8 mouse cellular contexts compared by ENCODE assay signal in genomic region chr9:123367636-123368035, GRCm38 (mm10). TPM values are rescaled to one million over a fixed set of nuclear protein-coding genes. Genes with fewer than 3 reads are reported as not detected.
DNase-seq lines count a peak whose midpoint lies in the region; ATAC-seq and TF ChIP-seq lines count a peak whose summit lies in the region.

No protein-coding gene starts in this region.

- H3K27ac ChIP-seq in kidney, postnatal 0 days, result no peak overlapping the region
- H3K27ac ChIP-seq in embryonic facial prominence, embryonic 10.5 days (replicated peaks), result peak overlapping the region; percentile 86
- no peak overlapping the region for H3K27ac ChIP-seq in limb, embryonic 10.5 days
- peak overlapping the region; percentile 90; the same call in 1 of the 2 replicates for H3K27ac ChIP-seq in neural tube, embryonic 13.5 days (replicated peaks)

- H3K36me3 ChIP-seq in kidney, postnatal 0 days (ENCODE audit: insufficient read depth, low read length), result 0 out of 2 replicates have a peak, but pooled peaks cover 8% of the 10 kb centered on the region
- H3K36me3 ChIP-seq in embryonic facial prominence, embryonic 10.5 days (replicated peaks), result peaks cover 10% of the 10 kb centered on the region
- H3K36me3 ChIP-seq in limb, embryonic 10.5 days, result peaks cover 10% of the 10 kb centered on the region
- peaks cover 10% of the 10 kb centered on the region for H3K36me3 ChIP-seq in neural tube, embryonic 13.5 days

- peak; percentile 40 for DNase-seq in kidney, postnatal 0 days (ENCODE audit: low spot score)
- no peak for DNase-seq in kidney, postnatal 4 days
- DNase-seq in embryonic facial prominence, embryonic 10.5 days (ENCODE audit: low spot score), result peak; percentile 3
- DNase-seq in limb, embryonic 10.5 days (ENCODE audit: low spot score), result no peak
- no peak for DNase-seq in adrenal gland, postnatal 4 days (ENCODE audit: low spot score in 2 of 2)
- no peak for DNase-seq in right cerebral cortex, adult 18-20 months

- H3K27me3 ChIP-seq in kidney, postnatal 0 days (ENCODE audit: insufficient read depth, low read length), result no peaks in the 10 kb centered on the region
- H3K27me3 ChIP-seq in embryonic facial prominence, embryonic 10.5 days (replicated peaks; ENCODE audit: low read depth, poor library complexity, severe bottlenecking), result no peaks in the 10 kb centered on the region
- H3K27me3 ChIP-seq in limb, embryonic 10.5 days (ENCODE audit: low read depth, poor library complexity, severe bottlenecking), result no peaks in the 10 kb centered on the region
- H3K27me3 ChIP-seq in neural tube, embryonic 13.5 days, result no peaks in the 10 kb centered on the region

- ATAC-seq in kidney, postnatal 0 days (replicated peaks; ENCODE audit: low FRiP score, low read depth), result no peak
- no peak for ATAC-seq in neural tube, embryonic 13.5 days (ENCODE audit: low read depth)
- no peak for ATAC-seq in granulocyte monocyte progenitor cell, adult 5-6 weeks (replicated peaks; ENCODE audit: poor library complexity, severe bottlenecking)

- peak overlapping the region; percentile 76 for H3K4me2 ChIP-seq in kidney, postnatal 0 days (ENCODE audit: low read length)
- peak overlapping the region; percentile 59 for H3K4me2 ChIP-seq in neural tube, embryonic 13.5 days

- H3K9ac ChIP-seq in kidney, postnatal 0 days (ENCODE audit: low read depth, low read length), result peak overlapping the region; percentile 61
- peak overlapping the region; percentile 67 for H3K9ac ChIP-seq in neural tube, embryonic 13.5 days

- H3K4me3 ChIP-seq in kidney, postnatal 0 days (replicated peaks; ENCODE audit: low read depth, low read length), result peak overlapping the region; percentile 60
- peak overlapping the region; percentile 72 for H3K4me3 ChIP-seq in embryonic facial prominence, embryonic 10.5 days
- H3K4me3 ChIP-seq in limb, embryonic 10.5 days, result peak overlapping the region; percentile 85
- H3K4me3 ChIP-seq in neural tube, embryonic 13.5 days, result peak overlapping the region; percentile 71

- peak; percentile 32; the same call in 1 of the 2 replicates for TF ChIP-seq CTCF in kidney, postnatal 0 days (IDR thresholded peaks at IDR 0.05; ENCODE audit: low read depth)

- H3K9me3 ChIP-seq in kidney, postnatal 0 days (replicated peaks; ENCODE audit: low read length), result no peaks in the 10 kb centered on the region
- no peaks in the 10 kb centered on the region for H3K9me3 ChIP-seq in embryonic facial prominence, embryonic 10.5 days
- H3K9me3 ChIP-seq in limb, embryonic 10.5 days (replicated peaks), result no peaks in the 10 kb centered on the region
- no peaks in the 10 kb centered on the region for H3K9me3 ChIP-seq in neural tube, embryonic 13.5 days

- peaks cover 3% of the 10 kb centered on the region; the same call in 1 of the 2 replicates for H3K4me1 ChIP-seq in kidney, postnatal 0 days (replicated peaks; ENCODE audit: insufficient read depth, low read length)
- H3K4me1 ChIP-seq in embryonic facial prominence, embryonic 10.5 days, result peaks cover 16% of the 10 kb centered on the region
- H3K4me1 ChIP-seq in limb, embryonic 10.5 days, result peaks cover 17% of the 10 kb centered on the region
- H3K4me1 ChIP-seq in neural tube, embryonic 13.5 days (replicated peaks), result peaks cover 21% of the 10 kb centered on the region

RNA-seq across cellular contexts. Expression of gene Lars2, which starts 0.9 kb away (rescaled TPM):
- polyA plus RNA-seq in kidney, postnatal 0 days (2015; fragmentation: Nextera tagmentation; extraction: Ambion mirVana), result 1,450 and 1,696 TPM in 2 replicates
- polyA plus RNA-seq in embryonic facial prominence, embryonic 10.5 days (2016; fragmentation: Nextera tagmentation; extraction: Ambion mirVana), result 705 and 749 TPM in 2 replicates
- polyA plus RNA-seq in limb, embryonic 10.5 days (2016; fragmentation: Nextera tagmentation; extraction: Ambion mirVana), result 750 and 785 TPM in 2 replicates
- polyA plus RNA-seq in neural tube, embryonic 13.5 days (2015; fragmentation: Nextera tagmentation; extraction: Ambion mirVana), result 828 and 850 TPM in 2 replicates
- total RNA-seq in adrenal gland, postnatal 4 days (2021), result 10 to 100 TPM; 74.0 to 84.9 TPM
- total RNA-seq in granulocyte monocyte progenitor cell, adult 5-6 weeks (2014; fragmentation: Nextera tagmentation), result 9,988 and 24,943 TPM in 2 replicates
- 32.5 and 33.6 TPM in 2 replicates for total RNA-seq in granulocyte monocyte progenitor cell, adult 5-6 weeks (2017)

Comparison
In these comparisons a context has a peak if more than half of its experiments do, and no peak if none do; other contexts are left out.
1. DNase-seq: peak in kidney, postnatal 0 days (single experiment) and embryonic facial prominence, embryonic 10.5 days (single experiment); none in kidney, postnatal 4 days (0 of 2), limb, embryonic 10.5 days (single experiment), adrenal gland, postnatal 4 days (0 of 2) and right cerebral cortex, adult 18-20 months (single experiment).
2. H3K27ac ChIP-seq: peak in embryonic facial prominence, embryonic 10.5 days (single experiment) and neural tube, embryonic 13.5 days (single experiment); none in kidney, postnatal 0 days (single experiment) and limb, embryonic 10.5 days (single experiment).
3. Peak in every context shown above with its lines, with median percentiles within 50 percentile points of each other: H3K4me3 ChIP-seq.